Mouse (Mus musculus) monocyte, adult 2 months (primary cell): ENCODE measurements around the gene Srp54c.

Source experiments
- DNase-seq, 2 experiments: peaks; one replicate each; pipeline ENCODE4 v3.0.0; 2022; ENCODE audit warnings: low spot score in 2 of 2, low read depth in 1 of 2

Gene Srp54c

DNA sequence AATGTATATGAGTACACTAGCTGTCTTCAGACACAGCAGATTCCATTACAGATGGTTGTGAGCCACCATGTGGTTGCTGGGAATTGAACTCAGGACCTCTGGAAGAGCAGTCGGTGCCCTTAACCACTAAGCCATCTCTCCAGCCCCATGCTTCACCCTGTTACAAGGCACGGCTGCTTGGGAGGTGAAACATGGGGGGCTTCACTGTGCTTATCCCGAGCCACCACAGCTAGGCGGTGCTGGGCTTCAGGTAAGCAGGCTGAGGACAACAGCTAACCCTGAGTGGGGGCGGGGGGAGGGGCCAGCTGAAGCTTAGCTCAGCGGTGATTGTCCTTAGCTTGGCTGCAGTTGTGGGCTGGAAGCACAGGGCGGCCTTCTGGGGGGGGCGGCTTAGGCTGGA, 79.5 kb downstream of the Srp54c start:
- no peak for DNase-seq

DNA sequence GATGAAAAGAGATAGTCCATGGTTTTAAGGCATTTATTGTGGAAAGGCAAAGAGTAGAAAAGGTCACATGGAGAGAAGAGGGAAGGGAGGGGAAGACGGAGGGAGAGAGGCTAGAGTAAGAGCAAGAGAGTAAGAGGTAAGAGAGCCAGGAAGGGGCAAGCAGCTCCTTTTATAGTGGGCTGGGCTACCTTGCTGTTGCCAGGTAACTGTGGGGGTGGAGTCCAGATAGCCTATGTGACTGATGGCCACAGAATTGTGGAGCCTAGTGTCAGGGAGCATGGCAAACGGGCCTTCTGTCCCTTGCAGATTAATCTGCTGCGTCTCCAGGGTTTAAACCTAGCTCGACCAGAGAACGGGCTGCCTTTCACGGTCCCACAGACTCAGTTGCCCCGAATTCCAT, 81.9 kb downstream of the Srp54c start:
- no peak for DNase-seq
